Mouse (Mus musculus): ENCODE measurements around the gene Myrf. TPM values are rescaled to one million over a fixed set of nuclear protein-coding genes. Genes with fewer than 3 reads are reported as not detected.

Myrf gene
- polyA plus RNA-seq, 1 experiment from 2014 or later: 2.1 TPM

DNA sequence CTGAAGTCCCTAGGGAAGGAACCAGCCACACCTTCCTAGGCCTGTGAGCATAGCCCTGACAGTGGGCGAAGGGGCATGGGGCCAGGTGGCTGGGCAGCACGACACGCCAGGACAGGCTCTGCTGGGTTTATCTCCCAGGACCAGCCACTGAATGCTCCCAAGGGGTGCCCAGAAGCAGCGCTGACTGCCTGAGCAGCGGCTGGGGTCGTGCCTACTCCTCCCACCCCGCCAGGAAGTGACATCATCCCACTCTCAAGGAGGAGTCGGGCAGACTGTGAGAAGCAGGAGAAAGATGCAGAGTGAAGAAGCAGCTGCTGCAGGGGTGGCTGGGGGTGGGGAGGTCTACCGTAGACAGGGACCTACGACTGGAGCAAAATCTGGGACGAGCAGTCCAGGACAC lies 32.2 kb upstream of the Myrf start:
- H3K4me1 ChIP-seq (replicated peaks): peaks cover 44% of the 10 kb centered on the region
- DNase-seq (ENCODE audit: low spot score): peak; percentile 42
- peak overlapping the region; percentile 79 for H3K27ac ChIP-seq
- H3K9me3 ChIP-seq: no peaks in the 10 kb centered on the region
- WGBS: 39% methylated on average over 11 of the region's 11 CpGs
- peaks cover 66% of the 10 kb centered on the region for H3K27me3 ChIP-seq (ENCODE audit: insufficient read depth, poor library complexity, severe bottlenecking)
- no peaks in the 10 kb centered on the region for H3K36me3 ChIP-seq
- H3K4me3 ChIP-seq: peak overlapping the region; percentile 18; the same call in 1 of the 2 replicates

DNA sequence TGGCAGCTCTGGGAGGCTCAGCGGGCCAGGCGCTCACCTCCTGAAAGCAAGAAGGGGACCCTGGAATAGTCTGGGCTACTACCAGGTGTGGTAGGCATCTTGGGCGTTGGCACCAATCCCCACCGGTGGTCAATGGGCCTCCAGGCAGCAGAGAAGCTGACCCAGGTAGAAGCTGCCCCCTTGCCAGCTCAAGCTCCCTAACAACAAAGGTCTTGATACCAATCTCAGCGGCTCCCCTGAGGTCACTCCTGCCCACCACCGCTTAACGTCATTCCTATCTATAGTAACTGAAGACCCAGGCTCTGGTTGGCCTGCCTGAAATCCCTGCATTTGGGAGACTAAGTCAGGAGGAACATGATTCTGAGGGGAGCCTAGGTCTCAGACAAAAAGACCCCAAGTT lies 31.0 kb upstream of the Myrf start:
- H3K27ac ChIP-seq: no peak overlapping the region
- 93% methylated on average over 7 of the region's 7 CpGs for WGBS
- peaks cover 63% of the 10 kb centered on the region for H3K27me3 ChIP-seq (ENCODE audit: insufficient read depth, poor library complexity, severe bottlenecking)
- DNase-seq (ENCODE audit: low spot score): no peak
- no peaks in the 10 kb centered on the region for H3K36me3 ChIP-seq
- no peak overlapping the region for H3K4me3 ChIP-seq
- H3K4me1 ChIP-seq (replicated peaks): peaks cover 41% of the 10 kb centered on the region
- no peaks in the 10 kb centered on the region for H3K9me3 ChIP-seq

DNA sequence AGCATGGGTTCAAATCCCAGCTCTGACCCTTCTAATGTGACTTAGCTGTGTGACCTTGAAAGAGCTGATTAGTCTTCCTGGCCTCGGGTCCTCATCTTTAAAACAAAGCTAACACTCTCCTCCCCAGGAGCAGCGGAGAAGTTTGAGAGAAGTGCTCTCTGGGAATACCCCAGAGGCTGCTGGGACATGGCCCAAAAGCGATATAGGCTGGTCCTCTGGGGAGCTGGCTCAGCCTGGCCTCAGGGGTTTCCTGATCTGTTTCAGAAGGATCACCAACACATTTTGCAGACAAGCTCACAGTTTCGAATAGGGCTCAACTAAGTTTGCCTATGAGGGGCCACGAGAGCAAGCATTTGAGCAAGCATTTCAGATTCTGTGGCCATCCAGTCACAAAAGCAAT lies 29.8 kb upstream of the Myrf start:
- no peak overlapping the region for H3K27ac ChIP-seq
- no peak overlapping the region for H3K4me3 ChIP-seq
- WGBS: 85% methylated on average over 5 of the region's 5 CpGs
- no peak for DNase-seq (ENCODE audit: low spot score)
- H3K4me1 ChIP-seq (replicated peaks): peaks cover 42% of the 10 kb centered on the region
- peaks cover 50% of the 10 kb centered on the region for H3K27me3 ChIP-seq (ENCODE audit: insufficient read depth, poor library complexity, severe bottlenecking)
- no peaks in the 10 kb centered on the region for H3K36me3 ChIP-seq
- no peaks in the 10 kb centered on the region for H3K9me3 ChIP-seq

DNA sequence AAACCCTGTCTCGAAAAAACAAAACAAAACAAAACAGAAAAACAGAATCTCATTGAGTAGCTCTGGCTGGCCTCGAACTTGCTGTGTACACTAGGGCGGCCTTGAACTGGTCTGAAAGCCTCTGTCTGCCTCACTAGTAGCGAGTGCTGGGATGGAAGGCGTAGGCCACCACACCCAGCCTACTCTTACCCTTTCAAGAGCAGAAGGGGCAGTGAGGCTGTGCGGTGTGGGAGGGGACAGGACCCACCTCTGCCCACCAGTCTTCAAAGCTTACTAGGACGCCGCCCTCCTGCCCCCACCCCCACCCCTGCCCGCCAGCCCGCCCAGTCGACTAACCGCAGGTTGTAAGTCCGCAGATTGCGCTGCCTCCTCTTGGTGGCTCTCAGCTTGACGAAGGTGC lies 28.3 kb upstream of the Myrf start:
- H3K4me3 ChIP-seq: no peak overlapping the region
- H3K27me3 ChIP-seq (ENCODE audit: insufficient read depth, poor library complexity, severe bottlenecking): peaks cover 53% of the 10 kb centered on the region
- H3K4me1 ChIP-seq (replicated peaks): peaks cover 41% of the 10 kb centered on the region
- H3K27ac ChIP-seq: peak overlapping the region; percentile 29; the same call in 1 of the 2 replicates
- H3K36me3 ChIP-seq: no peaks in the 10 kb centered on the region
- 79% methylated on average over 15 of the region's 15 CpGs for WGBS
- no peak for DNase-seq (ENCODE audit: low spot score)
- no peaks in the 10 kb centered on the region for H3K9me3 ChIP-seq

DNA sequence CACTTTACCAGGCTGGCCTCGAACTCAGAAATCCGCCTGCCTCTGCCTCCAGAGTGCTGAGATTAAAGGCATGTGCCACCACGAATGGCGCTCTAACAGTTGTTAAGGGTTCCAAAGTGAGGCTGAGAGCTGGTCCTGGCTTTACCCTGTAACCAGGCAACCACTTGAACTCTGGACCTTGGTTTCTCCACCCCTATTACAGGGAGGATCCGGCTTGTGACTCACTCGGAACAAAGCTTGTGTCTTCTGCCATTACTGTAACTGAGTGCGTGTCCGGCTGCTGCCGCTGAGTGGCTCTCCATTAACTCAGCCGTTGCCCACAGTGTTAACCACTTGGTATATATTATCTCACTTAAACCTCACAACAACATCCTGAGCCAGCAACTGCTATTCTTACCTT lies 27.4 kb upstream of the Myrf start:
- peaks cover 34% of the 10 kb centered on the region for H3K4me1 ChIP-seq (replicated peaks)
- 88% methylated on average over 10 of the region's 10 CpGs for WGBS
- no peaks in the 10 kb centered on the region for H3K36me3 ChIP-seq
- peaks cover 55% of the 10 kb centered on the region for H3K27me3 ChIP-seq (ENCODE audit: insufficient read depth, poor library complexity, severe bottlenecking)
- no peak for DNase-seq (ENCODE audit: low spot score)
- no peaks in the 10 kb centered on the region for H3K9me3 ChIP-seq
- no peak overlapping the region for H3K4me3 ChIP-seq
- H3K27ac ChIP-seq: no peak overlapping the region

DNA sequence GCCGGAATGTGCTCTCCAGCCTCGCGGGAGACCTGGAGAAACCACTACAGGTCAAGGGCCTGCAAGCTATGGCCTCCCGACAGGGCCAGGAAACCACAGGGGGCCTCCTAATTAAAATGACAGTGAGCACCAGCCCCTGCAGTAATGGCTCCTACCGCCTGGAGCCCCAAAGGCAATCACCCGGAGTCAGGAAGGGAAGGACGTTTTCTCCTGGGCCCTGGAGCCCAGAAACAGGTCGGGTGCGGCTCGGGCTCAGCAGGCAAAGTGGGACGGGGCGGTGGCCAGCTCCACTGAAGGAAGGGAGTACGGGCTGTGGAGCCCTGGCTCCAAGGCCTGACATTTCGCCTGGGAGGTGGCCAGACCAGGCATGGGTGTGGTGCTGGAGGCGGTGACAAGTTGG lies 26.5 kb upstream of the Myrf start:
- peaks cover 30% of the 10 kb centered on the region for H3K4me1 ChIP-seq (replicated peaks)
- H3K27ac ChIP-seq: peak overlapping the region; percentile 53
- peak overlapping the region; percentile 23; the same call in 1 of the 2 replicates for H3K4me3 ChIP-seq
- WGBS: 13% methylated on average over 15 of the region's 15 CpGs
- peak; percentile 43 for DNase-seq (ENCODE audit: low spot score)
- no peaks in the 10 kb centered on the region for H3K9me3 ChIP-seq
- H3K36me3 ChIP-seq: no peaks in the 10 kb centered on the region
- H3K27me3 ChIP-seq (ENCODE audit: insufficient read depth, poor library complexity, severe bottlenecking): peaks cover 55% of the 10 kb centered on the region

DNA sequence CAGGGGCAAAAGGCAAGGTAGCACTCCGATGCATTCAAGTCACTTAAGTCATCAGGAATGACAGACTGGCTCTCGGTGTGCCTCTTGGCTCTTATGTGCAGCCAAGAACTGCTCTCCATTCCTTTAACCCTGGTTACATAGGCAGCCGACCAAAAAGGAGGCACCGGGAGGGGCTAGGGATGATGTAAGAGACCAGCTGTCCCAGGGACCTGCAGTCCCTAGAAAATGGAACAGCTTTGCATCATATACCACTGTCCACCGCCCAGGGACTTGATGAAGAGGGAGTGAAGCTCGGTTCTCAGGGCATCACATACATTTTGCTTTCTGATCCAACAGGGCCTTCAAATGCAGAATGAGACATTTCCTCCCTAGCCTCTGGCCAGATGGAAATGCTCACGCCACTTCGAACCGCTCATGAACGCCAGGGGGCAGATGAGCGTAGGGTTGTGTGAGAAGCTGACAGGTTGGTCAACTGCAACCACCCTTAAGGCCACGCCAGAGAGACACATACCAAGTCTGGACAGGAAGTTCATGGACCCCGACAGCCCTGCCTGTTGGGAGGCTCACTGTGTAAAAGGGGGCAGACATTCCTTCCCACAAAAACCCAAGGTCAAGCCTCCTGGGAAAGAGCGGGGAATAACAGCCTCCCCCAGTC lies 25.8 kb upstream of the Myrf start:
- 23% methylated on average over 14 of the region's 14 CpGs for WGBS
- Histone ChIP-seq H3K27me3 (ENCODE audit: insufficient read depth, poor library complexity, severe bottlenecking) (peaks cover 58% of the 10 kb centered on the region), H3K4me1 (replicated peaks) (peaks cover 30% of the 10 kb centered on the region), H3K27ac (0 out of 2 replicates have a peak overlapping the region, but pooled peaks have one; percentile 53), H3K36me3 (no peaks in the 10 kb centered on the region), H3K9me3 (no peaks in the 10 kb centered on the region), H3K4me3 (0 out of 2 replicates have a peak overlapping the region, but pooled peaks have one; percentile 23)
- DNase-seq (ENCODE audit: low spot score): peak; percentile 79

DNA sequence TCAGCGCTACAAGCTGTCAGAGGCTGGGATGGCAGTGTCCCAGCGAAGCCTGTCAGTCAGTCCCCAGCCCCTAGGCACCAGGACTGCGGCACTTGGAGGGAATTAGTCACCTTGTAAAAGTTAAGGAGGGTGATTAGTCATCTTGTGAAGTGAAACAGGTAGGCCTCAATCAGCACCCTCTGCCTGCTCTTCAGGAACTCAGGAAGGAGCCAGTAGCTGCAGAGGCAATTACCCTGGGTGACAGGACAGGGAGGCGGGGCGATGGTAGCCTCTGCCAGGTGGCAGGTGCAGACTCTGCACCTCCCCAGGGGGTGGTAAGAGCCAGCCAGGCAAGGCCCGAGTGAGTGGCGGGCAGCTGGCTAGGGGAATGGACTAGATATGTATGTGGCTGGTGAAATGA lies 20.8 kb upstream of the Myrf start:
- H3K9me3 ChIP-seq: no peaks in the 10 kb centered on the region
- no peak overlapping the region for H3K4me3 ChIP-seq
- WGBS: 71% methylated on average over 7 of the region's 7 CpGs
- H3K36me3 ChIP-seq: no peaks in the 10 kb centered on the region
- peaks cover 27% of the 10 kb centered on the region; the same call in 1 of the 2 replicates for H3K4me1 ChIP-seq (replicated peaks)
- H3K27ac ChIP-seq: no peak overlapping the region
- no peak for DNase-seq (ENCODE audit: low spot score)
- H3K27me3 ChIP-seq (ENCODE audit: insufficient read depth, poor library complexity, severe bottlenecking): peaks cover 48% of the 10 kb centered on the region

DNA sequence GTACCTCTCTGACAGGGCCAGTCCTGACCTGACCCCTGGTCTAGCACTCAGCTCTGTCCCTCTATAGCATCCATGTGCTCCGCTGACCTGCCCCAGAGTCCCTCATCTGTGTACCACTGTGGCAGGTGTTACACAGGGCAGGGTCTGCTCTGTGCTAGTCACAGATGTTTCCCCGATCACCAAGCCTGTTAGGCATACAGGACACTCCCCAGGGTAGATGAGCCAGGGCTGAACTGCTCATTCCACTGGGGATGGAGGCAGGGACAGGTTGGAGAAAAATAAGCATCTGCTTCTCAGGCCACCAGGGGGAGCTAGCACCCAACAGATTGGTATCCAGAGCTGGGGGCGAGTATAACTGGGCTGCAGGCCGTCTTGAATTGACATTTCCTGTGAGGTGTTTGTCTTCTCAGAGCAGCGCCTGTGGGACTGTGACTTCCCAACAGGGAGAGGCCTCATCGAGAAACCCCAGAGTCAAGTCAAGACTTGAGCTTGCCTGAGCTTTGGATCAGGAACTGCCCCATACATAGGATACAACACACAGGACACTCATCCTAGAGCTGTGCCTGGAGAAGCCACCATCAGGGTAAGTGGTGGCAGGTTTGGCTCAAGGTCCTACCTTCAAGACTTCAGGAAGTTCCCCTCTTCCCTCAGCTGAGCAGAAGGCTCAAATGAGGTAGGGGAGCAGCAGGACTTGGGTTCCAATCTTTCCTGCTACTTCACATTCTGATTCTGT lies 17.9 kb upstream of the Myrf start:
- Histone ChIP-seq H3K4me1 (replicated peaks) (0 out of 2 replicates have a peak, but pooled peaks cover 17% of the 10 kb centered on the region), H3K36me3 (no peaks in the 10 kb centered on the region), H3K9me3 (no peaks in the 10 kb centered on the region), H3K27ac (no peak overlapping the region), H3K4me3 (no peak overlapping the region), H3K27me3 (ENCODE audit: insufficient read depth, poor library complexity, severe bottlenecking) (peaks cover 32% of the 10 kb centered on the region)
- WGBS: 22% methylated on average over 6 of the region's 6 CpGs
- DNase-seq (ENCODE audit: low spot score): peak; percentile 82

DNA sequence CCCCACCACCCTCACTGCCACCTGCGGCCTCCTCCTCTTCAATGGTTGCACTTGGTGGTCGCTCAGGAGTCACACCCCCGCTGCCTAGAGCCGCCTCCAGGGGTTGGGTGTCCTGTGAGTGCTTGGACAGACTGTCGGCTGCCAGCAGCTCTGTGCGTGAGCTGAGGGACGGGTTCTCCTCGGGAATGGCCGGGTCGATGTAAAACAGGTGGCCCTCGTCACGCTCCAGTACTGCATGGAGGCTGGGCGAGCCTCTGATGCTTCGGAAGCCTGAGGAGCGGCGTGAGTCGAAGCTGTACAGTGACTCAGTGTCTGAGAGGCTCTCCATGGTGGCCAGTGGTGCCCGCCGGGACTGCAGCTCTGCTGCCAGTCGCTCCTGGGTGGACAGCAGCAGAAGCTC lies 7.6 kb upstream of the Myrf start:
- Histone ChIP-seq H3K27me3 (ENCODE audit: insufficient read depth, poor library complexity, severe bottlenecking) (peaks cover 13% of the 10 kb centered on the region; the same call in 1 of the 2 replicates), H3K4me1 (replicated peaks) (peaks cover 32% of the 10 kb centered on the region), H3K9me3 (no peaks in the 10 kb centered on the region), H3K4me3 (no peak overlapping the region), H3K36me3 (no peaks in the 10 kb centered on the region), H3K27ac (no peak overlapping the region)
- 56% methylated on average over 20 of the region's 20 CpGs for WGBS
- no peak for DNase-seq (ENCODE audit: low spot score)

DNA sequence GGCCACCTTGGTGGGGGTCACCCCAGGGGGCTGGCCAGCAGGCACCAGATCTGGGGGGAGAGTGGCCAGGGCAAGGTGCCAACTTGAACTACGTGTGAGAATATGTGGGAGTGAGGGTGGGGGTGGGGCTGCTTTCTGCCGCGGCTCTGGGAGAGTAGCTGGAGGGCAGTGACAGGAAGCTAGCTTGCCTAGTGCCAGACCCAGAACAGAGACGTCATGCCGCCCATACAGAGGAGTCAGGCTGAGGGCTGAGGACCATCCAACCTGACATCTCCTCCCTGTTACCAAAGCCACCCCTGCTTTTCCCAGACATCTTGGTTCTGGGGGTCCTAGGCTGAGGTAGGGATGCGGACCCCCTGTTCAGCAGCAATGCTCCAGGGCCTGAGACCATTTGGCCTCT lies 6.6 kb upstream of the Myrf start:
- Histone ChIP-seq H3K4me3 (no peak overlapping the region), H3K27ac (0 out of 2 replicates have a peak overlapping the region, but pooled peaks have one; percentile 16), H3K36me3 (no peaks in the 10 kb centered on the region), H3K9me3 (no peaks in the 10 kb centered on the region), H3K27me3 (ENCODE audit: insufficient read depth, poor library complexity, severe bottlenecking) (peaks cover 13% of the 10 kb centered on the region; the same call in 1 of the 2 replicates), H3K4me1 (replicated peaks) (peaks cover 40% of the 10 kb centered on the region)
- DNase-seq (ENCODE audit: low spot score): no peak
- 43% methylated on average over 6 of the region's 6 CpGs for WGBS

DNA sequence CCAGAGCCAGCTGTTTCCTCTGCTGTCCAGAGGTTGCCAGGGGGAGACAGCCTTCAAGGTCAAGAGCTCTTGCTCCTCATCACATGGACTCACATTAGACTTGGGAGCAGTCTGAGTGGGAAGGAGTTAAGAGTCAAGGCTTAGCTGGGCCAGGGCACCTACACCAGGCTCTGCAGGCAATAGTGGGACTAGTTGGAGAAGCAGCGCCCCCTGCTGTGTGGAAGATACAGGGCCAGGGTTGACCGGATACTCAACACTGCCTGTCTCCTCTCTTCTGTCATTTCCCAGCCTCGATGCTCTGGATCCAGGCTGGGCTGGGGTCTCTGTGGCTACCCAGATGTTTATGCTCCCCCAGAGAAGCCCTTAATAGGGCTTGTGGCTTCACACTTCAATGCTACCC lies 3.6 kb upstream of the Myrf start:
- DNase-seq (ENCODE audit: low spot score): peak; percentile 50

DNA sequence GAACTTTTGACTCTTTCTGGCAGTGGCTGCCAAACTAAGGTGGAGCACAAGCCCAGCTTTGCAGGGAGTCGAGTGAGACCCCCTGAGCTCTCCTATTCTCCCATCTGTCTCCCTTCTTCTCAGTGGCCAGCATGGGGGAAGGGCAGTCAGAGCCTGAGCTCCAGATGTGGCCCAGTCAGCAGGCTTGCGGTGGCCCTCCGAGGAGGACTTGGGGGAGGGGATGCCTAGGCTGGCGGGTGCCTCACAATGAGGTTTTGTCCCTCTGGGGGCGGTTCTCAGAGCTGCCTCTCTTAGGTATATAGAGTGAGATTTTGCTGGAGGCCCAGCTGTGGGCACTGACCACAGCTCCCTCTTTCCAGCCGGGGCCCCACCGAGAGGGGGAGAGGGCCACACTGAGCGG lies 2.4 kb upstream of the Myrf start:
- DNase-seq (ENCODE audit: low spot score): peak; percentile 51
- Histone ChIP-seq H3K9me3 (0 out of 2 replicates have a peak, but pooled peaks cover 3% of the 10 kb centered on the region), H3K27me3 (ENCODE audit: insufficient read depth, poor library complexity, severe bottlenecking) (peaks cover 27% of the 10 kb centered on the region), H3K36me3 (no peaks in the 10 kb centered on the region), H3K4me1 (replicated peaks) (peaks cover 56% of the 10 kb centered on the region), H3K4me3 (0 out of 2 replicates have a peak overlapping the region, but pooled peaks have one; percentile 3), H3K27ac (peak overlapping the region; percentile 75)
- WGBS: 5% methylated on average over 8 of the region's 8 CpGs

More for the DNA sequence above, 3.6 kb upstream of the Myrf start:
- H3K27ac ChIP-seq: 0 out of 2 replicates have a peak overlapping the region, but pooled peaks have one; percentile 10
- 0 out of 2 replicates have a peak, but pooled peaks cover 3% of the 10 kb centered on the region for H3K9me3 ChIP-seq
- no peak overlapping the region for H3K4me3 ChIP-seq
- H3K4me1 ChIP-seq (replicated peaks): peaks cover 58% of the 10 kb centered on the region
- H3K36me3 ChIP-seq: no peaks in the 10 kb centered on the region
- 28% methylated on average over 3 of the region's 3 CpGs for WGBS
- H3K27me3 ChIP-seq (ENCODE audit: insufficient read depth, poor library complexity, severe bottlenecking): peaks cover 27% of the 10 kb centered on the region
